Mouse (Mus musculus) neural tube, embryonic 13.5 days (tissue): ENCODE data around the gene Mcf2l. TPM values are rescaled to one million over a fixed set of nuclear protein-coding genes. Genes with fewer than 3 reads are reported as not detected.

Experiments used
- ATAC-seq: fragments of 200-750 bp; cut with Nextera tagmentation; 2 replicates; pipeline ENCODE4 v1.8.0; 2017; ENCODE audit warnings: low read depth, mild to moderate bottlenecking, moderate TSS enrichment, moderate library complexity
- H3K27ac ChIP-seq: fragments of 300-500 bp; sonication (generic); replicated peaks from 2 replicates; pipeline ENCODE4 v1.5.1; 2015; ENCODE audit warnings: moderate library complexity, mild to moderate bottlenecking, inconsistent platforms
- H3K27me3 ChIP-seq: fragments of 300-500 bp; sonication (generic); 2 replicates; pipeline ENCODE4 v1.6.1; 2015; ENCODE audit warnings: mild to moderate bottlenecking, inconsistent platforms
- H3K36me3 ChIP-seq: fragments of 300-500 bp; sonication (generic); 2 replicates; pipeline ENCODE4 v1.6.1; 2015; ENCODE audit warnings: mild to moderate bottlenecking, inconsistent platforms
- H3K4me1 ChIP-seq: fragments of 300-500 bp; sonication (generic); replicated peaks from 2 replicates; pipeline ENCODE4 v1.6.1; 2015; ENCODE audit warnings: inconsistent platforms
- H3K4me2 ChIP-seq: fragments of 300-500 bp; sonication (generic); 2 replicates; pipeline ENCODE4 v1.6.1; 2015; ENCODE audit warnings: inconsistent platforms, mild to moderate bottlenecking, moderate library complexity
- H3K4me3 ChIP-seq: fragments of 300-500 bp; sonication (generic); 2 replicates; pipeline ENCODE4 v1.5.1; 2015; ENCODE audit warnings: mild to moderate bottlenecking, inconsistent platforms
- H3K9ac ChIP-seq: fragments of 300-500 bp; sonication (generic); 2 replicates; pipeline ENCODE4 v1.6.1; 2015; ENCODE audit warnings: moderate library complexity, mild to moderate bottlenecking, inconsistent platforms
- H3K9me3 ChIP-seq: fragments of 300-500 bp; sonication (generic); 2 replicates; pipeline ENCODE4 v1.6.1; 2016; ENCODE audit warnings: inconsistent platforms
- WGBS: fragments of 180-500 bp; shearing (Covaris S2); methylation state at CpG from one replicate; pipeline ENCODE4 v1.1.7; 2015; 5-methylcytosine and 5-hydroxymethylcytosine counted together
- polyA plus RNA-seq: library from polyadenylated mRNA; unstranded; fragments of >200 nt; fragmentation: Nextera tagmentation; extraction: Ambion mirVana; gene quantifications from 2 replicates; pipeline ENCODE4 v1.2.1, GENCODE M21; 2015

Mcf2l gene
- polyA plus RNA-seq, 1 experiment from 2014 or later = 107 TPM

DNA sequence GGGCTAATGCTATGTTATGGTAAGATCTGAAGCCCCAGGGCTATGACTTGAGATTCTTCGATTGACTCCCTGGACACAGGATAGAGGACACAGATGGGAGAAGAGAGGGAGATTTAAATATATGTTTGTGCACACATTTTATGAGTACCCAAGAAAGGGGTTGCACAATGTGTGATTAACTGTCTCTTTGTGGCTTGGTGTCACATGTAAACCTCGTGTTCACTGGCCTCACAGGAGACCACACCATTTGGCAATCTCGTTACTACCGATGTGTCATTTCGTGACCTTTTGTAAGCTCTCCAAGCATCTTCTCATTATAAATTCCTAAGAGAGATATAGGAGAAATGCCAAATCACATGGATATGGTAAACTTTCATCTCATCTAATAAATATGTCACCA, 154.0 kb downstream of the Mcf2l start:
- H3K9me3 ChIP-seq = no peaks in the 10 kb centered on the region
- no peak overlapping the region for H3K27ac ChIP-seq
- H3K4me1 ChIP-seq = no peaks in the 10 kb centered on the region
- no peak for ATAC-seq
- H3K4me3 ChIP-seq = no peak overlapping the region
- WGBS = 86% methylated on average over 5 of the region's 5 CpGs
- H3K27me3 ChIP-seq = no peaks in the 10 kb centered on the region
- H3K4me2 ChIP-seq = no peak overlapping the region
- no peak overlapping the region for H3K9ac ChIP-seq
- no peaks in the 10 kb centered on the region for H3K36me3 ChIP-seq

DNA sequence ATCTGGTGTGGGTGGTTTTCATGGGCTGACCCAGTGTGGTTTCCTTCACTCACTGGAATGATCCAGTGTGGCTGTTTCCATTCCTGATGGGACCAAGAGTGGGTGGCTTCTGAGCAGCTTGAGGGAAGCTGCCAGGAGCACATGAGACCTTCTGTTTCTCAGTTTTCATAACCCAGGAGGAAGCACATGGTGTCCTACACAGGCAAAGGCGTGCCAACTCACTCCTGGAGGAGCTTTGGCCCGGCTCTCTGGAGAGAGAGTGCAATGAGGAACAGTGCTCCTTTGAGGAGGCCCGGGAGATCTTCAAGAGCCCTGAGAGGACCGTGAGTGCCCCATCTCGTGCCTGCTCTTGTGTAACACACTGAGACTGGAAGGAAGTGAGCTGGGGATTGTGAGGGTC, 154.9 kb downstream of the Mcf2l start:
- no peak for ATAC-seq
- H3K27ac ChIP-seq = no peak overlapping the region
- no peaks in the 10 kb centered on the region for H3K27me3 ChIP-seq
- no peak overlapping the region for H3K9ac ChIP-seq
- no peak overlapping the region for H3K4me3 ChIP-seq
- H3K4me1 ChIP-seq = no peaks in the 10 kb centered on the region
- 69% methylated on average over 5 of the region's 5 CpGs for WGBS
- no peaks in the 10 kb centered on the region for H3K9me3 ChIP-seq
- no peak overlapping the region for H3K4me2 ChIP-seq
- H3K36me3 ChIP-seq = no peaks in the 10 kb centered on the region

DNA sequence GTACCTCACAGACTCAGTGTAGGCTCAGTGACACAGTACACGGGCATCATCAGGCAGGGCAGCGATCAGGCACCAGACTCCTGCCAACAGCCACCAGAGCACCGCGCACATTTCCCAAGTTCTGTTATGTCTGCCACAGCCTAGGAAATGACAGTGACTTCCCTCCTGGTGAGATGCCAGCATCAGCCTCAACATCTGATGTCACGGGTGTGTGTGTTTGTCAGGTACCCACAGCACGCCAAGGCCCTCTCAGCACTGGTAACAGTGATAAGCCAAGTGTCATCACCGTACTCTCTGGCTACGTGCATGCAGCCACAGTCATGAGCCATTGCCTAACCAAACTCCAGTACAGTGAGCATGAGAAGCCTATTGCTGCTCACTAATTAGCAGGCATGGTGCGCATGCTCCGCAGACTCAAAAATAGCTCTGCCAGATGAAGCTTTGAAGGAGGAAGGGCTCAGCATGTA, 162.8 kb downstream of the Mcf2l start:
- H3K36me3 ChIP-seq = no peaks in the 10 kb centered on the region
- H3K4me1 ChIP-seq = no peaks in the 10 kb centered on the region
- H3K27me3 ChIP-seq = no peaks in the 10 kb centered on the region
- no peak overlapping the region for H3K27ac ChIP-seq
- H3K9ac ChIP-seq = no peak overlapping the region
- no peak overlapping the region for H3K4me3 ChIP-seq
- no peak overlapping the region for H3K4me2 ChIP-seq
- no peaks in the 10 kb centered on the region for H3K9me3 ChIP-seq
- no peak for ATAC-seq
- 92% methylated on average over 10 of the region's 10 CpGs for WGBS

DNA sequence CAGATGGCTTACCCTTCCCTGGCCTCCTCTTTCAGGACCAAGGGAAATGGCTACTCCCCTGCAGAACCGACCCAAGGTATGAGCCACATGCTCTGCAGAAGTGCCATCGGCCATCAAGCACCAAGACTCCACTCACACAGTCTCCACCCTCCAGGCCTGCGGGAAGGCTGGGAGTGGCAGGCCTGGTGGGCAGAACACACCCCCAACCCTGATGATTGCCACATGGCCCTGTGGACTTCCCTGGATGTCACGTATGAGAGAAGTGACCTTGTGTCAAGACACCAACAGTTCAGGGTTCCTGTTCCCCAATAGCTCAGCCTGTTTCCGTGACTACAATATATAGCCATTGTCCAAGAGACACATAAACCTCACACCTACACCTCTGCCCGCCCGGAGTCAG, 163.4 kb downstream of the Mcf2l start, which contains the start of gene F10:
TSS of gene F10 (plus strand) at position 294 of the 400 bp plus-strand sequence.
- 79% methylated on average over 7 of the region's 7 CpGs for WGBS
- ATAC-seq = no peak
- H3K27me3 ChIP-seq = no peaks in the 10 kb centered on the region

DNA sequence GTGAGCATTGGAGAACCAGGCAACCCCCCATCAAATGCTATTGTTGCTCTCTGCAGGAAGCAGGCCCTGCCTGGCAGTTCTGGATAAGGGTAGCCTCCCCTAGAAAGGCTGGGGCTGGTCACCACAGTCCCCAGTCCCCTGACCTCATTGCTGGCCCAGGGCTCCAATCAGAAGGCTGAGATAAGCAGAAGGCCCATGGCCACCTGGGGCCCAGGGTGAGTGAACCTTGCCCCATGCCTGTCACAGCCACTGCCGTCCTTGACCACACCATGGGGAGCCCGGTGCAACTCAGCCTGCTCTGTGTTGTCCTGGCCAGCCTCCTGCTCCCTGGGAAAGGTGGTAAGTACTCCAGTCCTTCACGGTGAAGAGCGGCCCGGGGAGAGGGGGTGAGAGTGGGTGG, 164.0 kb downstream of the Mcf2l start:
- no peak overlapping the region for H3K4me3 ChIP-seq
- H3K4me2 ChIP-seq = no peak overlapping the region
- WGBS = 54% methylated on average over 5 of the region's 5 CpGs
- no peak overlapping the region for H3K27ac ChIP-seq
- H3K9ac ChIP-seq = no peak overlapping the region
- no peaks in the 10 kb centered on the region for H3K9me3 ChIP-seq
- no peaks in the 10 kb centered on the region for H3K4me1 ChIP-seq
- no peaks in the 10 kb centered on the region for H3K36me3 ChIP-seq
- H3K27me3 ChIP-seq = no peaks in the 10 kb centered on the region
- ATAC-seq = no peak

More for the DNA sequence above, 163.4 kb downstream of the Mcf2l start, which contains the start of gene F10:
- H3K36me3 ChIP-seq = no peaks in the 10 kb centered on the region
- H3K27ac ChIP-seq = no peak within 1 kb of the TSS
- no peak within 1 kb of the TSS for H3K4me3 ChIP-seq
- H3K9me3 ChIP-seq = no peaks in the 10 kb centered on the region
- no peak within 1 kb of the TSS for H3K4me2 ChIP-seq
- H3K4me1 ChIP-seq = no peaks in the 10 kb centered on the region
- H3K9ac ChIP-seq = no peak within 1 kb of the TSS

DNA sequence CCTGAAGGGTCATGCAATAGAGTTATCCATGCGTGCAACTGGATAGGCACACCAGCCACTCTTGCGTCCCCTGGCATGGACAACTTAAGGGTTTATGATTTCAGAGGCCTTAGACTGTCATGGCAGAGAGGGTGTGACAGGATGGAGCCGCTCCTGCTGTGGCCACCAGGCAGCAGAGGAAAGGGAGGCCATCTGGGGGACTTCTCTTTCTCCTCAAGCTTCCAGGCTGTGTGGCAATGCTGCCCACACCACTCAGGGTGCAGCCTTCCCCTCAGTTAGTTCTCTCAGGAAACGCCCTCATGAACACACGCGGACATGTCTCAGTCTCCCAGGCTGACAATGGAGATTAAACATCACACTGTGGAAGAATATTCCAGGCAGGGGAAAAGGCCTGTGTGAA, 165.4 kb downstream of the Mcf2l start:
- Histone ChIP-seq H3K27me3 (no peaks in the 10 kb centered on the region), H3K27ac (no peak overlapping the region), H3K4me3 (no peak overlapping the region), H3K4me2 (no peak overlapping the region), H3K4me1 (no peaks in the 10 kb centered on the region), H3K36me3 (no peaks in the 10 kb centered on the region), H3K9ac (no peak overlapping the region), H3K9me3 (no peaks in the 10 kb centered on the region)
- 90% methylated on average over 6 of the region's 6 CpGs for WGBS
- no peak for ATAC-seq

DNA sequence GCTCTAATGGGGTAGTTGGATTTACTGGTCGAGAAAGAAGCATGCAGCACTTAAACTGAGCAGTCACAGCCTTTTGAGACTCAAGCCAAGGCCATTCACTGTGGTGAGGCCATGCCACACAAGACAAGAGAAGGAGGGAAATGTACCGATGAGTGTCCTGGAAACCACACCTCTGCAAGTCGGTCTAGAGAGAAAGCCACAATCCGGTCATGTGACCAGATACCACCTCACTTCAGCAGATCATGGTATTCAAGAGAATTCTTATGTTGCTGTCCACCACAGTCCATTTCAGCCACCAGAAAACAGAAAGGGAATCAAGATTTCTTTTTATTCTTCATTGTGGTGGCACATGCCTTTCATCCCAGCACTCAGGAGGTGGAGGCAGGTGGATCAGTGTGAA, 167.9 kb downstream of the Mcf2l start:
- Histone ChIP-seq H3K4me1 (no peaks in the 10 kb centered on the region), H3K4me3 (no peak overlapping the region), H3K9me3 (no peaks in the 10 kb centered on the region), H3K27ac (no peak overlapping the region), H3K4me2 (no peak overlapping the region), H3K9ac (no peak overlapping the region), H3K27me3 (no peaks in the 10 kb centered on the region), H3K36me3 (no peaks in the 10 kb centered on the region)
- no peak for ATAC-seq
- 92% methylated on average over 4 of the region's 4 CpGs for WGBS

DNA sequence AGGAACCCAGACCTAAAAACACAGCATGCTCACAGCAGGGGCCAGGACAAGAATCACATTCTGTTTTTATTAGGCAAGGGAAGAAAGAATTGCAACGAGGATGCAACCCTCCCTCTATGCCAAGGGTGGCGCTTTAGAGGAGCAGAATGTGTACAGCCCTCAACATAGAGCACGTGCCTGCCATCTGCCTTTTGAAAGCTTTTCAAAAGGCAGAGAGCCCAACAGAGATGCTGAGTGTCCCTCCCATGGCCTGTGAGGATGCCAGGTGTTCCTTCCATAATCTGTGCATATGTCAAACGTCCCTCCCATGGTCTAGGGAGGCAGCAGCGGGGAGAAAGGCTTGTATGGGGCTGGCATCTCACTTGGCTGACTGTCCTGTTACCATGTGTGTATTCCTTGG, 174.0 kb downstream of the Mcf2l start:
- ATAC-seq = no peak
- Histone ChIP-seq H3K4me3 (no peak overlapping the region), H3K4me1 (no peaks in the 10 kb centered on the region), H3K27ac (no peak overlapping the region), H3K36me3 (no peaks in the 10 kb centered on the region), H3K27me3 (no peaks in the 10 kb centered on the region), H3K9me3 (0 out of 2 replicates have a peak, but pooled peaks cover 6% of the 10 kb centered on the region), H3K9ac (no peak overlapping the region), H3K4me2 (no peak overlapping the region)
- WGBS = 53% methylated on average over 5 of the region's 5 CpGs

DNA sequence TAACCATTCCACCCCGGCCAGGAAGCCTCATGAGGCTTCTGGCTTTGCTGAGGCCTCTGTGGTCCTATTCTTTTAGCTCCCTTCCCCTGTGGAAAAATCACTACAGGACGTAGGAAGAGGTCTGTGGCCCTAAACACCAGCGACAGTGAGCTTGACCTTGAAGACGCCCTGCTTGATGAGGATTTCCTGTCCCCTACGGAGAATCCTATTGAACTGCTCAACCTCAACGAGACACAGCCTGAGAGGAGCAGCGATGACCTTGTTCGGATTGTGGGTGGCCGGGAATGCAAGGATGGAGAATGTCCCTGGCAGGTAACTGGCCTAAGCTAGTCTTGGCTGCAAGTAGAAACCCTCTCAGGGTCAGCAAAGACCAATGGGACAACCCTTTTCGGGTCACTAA, 176.9 kb downstream of the Mcf2l start:
- no peak overlapping the region for H3K9ac ChIP-seq

DNA sequence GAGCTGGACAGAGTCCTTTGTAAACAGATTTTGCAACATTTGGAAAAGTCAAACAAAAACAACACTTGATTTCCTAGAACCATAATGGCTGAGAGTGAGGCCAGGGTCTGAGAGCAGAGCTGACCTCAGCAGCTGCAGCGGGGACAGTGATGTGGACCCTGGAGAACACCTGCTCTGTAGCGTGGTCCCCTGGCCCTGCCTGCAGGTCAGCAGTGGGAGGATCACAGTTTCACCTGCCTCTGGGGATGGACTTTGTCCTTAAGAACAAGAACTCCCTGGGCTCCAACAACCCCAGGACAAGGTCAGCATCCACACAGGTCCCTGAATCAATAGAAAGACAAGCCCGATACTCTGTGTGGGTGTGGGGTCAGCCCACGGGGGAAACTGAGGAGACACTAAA, 183.7 kb downstream of the Mcf2l start:
- WGBS = 92% methylated on average over 4 of the region's 4 CpGs
- no peaks in the 10 kb centered on the region for H3K27me3 ChIP-seq
- no peak for ATAC-seq

More for the DNA sequence above, 176.9 kb downstream of the Mcf2l start:
- no peak overlapping the region for H3K27ac ChIP-seq
- H3K27me3 ChIP-seq = no peaks in the 10 kb centered on the region
- no peaks in the 10 kb centered on the region for H3K4me1 ChIP-seq
- ATAC-seq = no peak
- no peak overlapping the region for H3K4me3 ChIP-seq
- no peak overlapping the region for H3K4me2 ChIP-seq
- no peaks in the 10 kb centered on the region for H3K36me3 ChIP-seq
- 0 out of 2 replicates have a peak, but pooled peaks cover 6% of the 10 kb centered on the region for H3K9me3 ChIP-seq
- WGBS = 84% methylated on average over 10 of the region's 10 CpGs

DNA sequence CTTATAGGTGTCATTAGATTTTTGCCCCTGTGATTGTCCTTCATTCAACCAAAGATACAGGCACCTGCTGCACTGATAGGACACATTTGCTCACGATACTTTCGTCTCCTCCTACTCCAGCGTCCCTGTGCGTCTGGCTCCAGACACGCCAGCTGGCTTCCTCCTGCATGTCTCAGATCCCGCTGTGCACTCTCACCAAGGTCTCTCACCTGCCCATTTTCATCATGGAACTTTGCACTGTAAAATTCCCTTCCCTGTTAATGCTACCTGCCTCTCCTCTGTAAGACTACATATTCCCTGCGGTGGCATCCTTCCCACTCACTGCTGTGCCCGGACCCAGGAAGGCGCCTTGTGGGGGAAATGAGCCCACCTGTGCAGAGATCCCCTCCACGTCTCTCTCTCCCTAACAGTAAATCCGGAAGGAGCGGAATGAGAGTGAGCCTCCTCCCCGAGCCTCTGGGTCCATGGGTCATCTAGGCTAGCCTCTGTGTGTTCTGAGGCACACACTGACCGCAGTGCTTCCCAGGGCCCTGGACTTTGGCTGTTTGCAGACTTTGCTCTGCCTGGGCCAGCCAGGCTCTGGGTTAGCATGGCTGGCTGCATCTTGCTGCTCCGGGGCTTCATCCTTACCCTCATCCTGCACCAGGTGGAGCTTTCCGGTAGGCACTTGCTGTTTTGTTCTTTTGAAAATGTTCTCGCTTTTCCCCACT, 187.0 kb downstream of the Mcf2l start, which contains the start of gene Proz:
TSS of gene Proz (plus strand) at position 474 of the 710 bp plus-strand sequence.
- WGBS = 84% methylated on average over 17 of the region's 17 CpGs
- no peak within 1 kb of the TSS for H3K9ac ChIP-seq

More for the DNA sequence above, 183.7 kb downstream of the Mcf2l start:
- H3K9me3 ChIP-seq = no peaks in the 10 kb centered on the region
- no peak overlapping the region for H3K4me3 ChIP-seq
- no peaks in the 10 kb centered on the region for H3K36me3 ChIP-seq
- H3K4me2 ChIP-seq = no peak overlapping the region
- no peak overlapping the region for H3K9ac ChIP-seq
- H3K4me1 ChIP-seq = no peaks in the 10 kb centered on the region
- no peak overlapping the region for H3K27ac ChIP-seq

DNA sequence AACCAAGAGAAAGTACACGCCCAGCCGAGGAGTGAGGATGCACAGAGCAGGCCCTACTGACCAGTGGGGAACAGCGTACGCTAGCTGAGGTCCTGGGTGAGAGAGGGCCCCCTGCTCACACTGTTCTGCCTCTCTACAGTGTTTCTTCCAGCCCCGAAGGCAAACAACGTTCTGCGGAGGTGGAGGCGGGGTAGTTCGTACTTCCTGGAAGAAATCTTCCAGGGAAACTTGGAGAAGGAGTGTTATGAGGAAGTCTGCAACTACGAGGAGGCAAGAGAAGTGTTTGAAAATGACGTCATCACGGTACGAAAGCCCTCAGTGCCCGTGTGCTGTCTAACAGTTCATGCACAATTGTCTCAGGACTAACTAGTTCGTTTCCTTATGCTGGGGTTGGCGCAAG, 189.5 kb downstream of the Mcf2l start:
- Histone ChIP-seq H3K4me3 (no peak overlapping the region), H3K9ac (no peak overlapping the region), H3K36me3 (no peaks in the 10 kb centered on the region), H3K27me3 (no peaks in the 10 kb centered on the region), H3K27ac (no peak overlapping the region), H3K9me3 (no peaks in the 10 kb centered on the region), H3K4me2 (no peak overlapping the region), H3K4me1 (no peaks in the 10 kb centered on the region)
- 81% methylated on average over 16 of the region's 16 CpGs for WGBS
- no peak for ATAC-seq

More for the DNA sequence above, 187.0 kb downstream of the Mcf2l start, which contains the start of gene Proz:
- Histone ChIP-seq H3K4me3 (no peak within 1 kb of the TSS), H3K9me3 (no peaks in the 10 kb centered on the region), H3K4me1 (no peaks in the 10 kb centered on the region), H3K4me2 (no peak within 1 kb of the TSS), H3K27me3 (no peaks in the 10 kb centered on the region), H3K27ac (no peak within 1 kb of the TSS), H3K36me3 (no peaks in the 10 kb centered on the region)
- ATAC-seq = no peak
